Mouse (Mus musculus): ENCODE measurements at regions not wholly inside any gene's neighbourhood (a gene's known extent, or its start where the extent isn't known, plus 50 kb on each side); places are given as distances from the start of the nearest gene placed in this dataset.

- TF ChIP-seq POLR2A (IDR thresholded peaks at IDR 0.05; ENCODE audit: low read depth, low read length) = no peak
- TF ChIP-seq CTCF (IDR thresholded peaks at IDR 0.05; ENCODE audit: extremely low read depth, insufficient read depth, insufficient read length, insufficient replicate concordance) = no peak
Measured at GRCm38 (mm10) chr2:79540384-79540783, 83.8 kb upstream of the Cerkl start.

All from spleen, adult 2 months (tissue).